Mouse (Mus musculus): ENCODE results near the gene Taf3. TPM values are rescaled to one million over a fixed set of nuclear protein-coding genes. Genes with fewer than 3 reads are reported as not detected.

Taf3 gene
- polyA plus RNA-seq (2012; rRNA removed), result 1.9 and 4.0 TPM in 2 replicates

DNA sequence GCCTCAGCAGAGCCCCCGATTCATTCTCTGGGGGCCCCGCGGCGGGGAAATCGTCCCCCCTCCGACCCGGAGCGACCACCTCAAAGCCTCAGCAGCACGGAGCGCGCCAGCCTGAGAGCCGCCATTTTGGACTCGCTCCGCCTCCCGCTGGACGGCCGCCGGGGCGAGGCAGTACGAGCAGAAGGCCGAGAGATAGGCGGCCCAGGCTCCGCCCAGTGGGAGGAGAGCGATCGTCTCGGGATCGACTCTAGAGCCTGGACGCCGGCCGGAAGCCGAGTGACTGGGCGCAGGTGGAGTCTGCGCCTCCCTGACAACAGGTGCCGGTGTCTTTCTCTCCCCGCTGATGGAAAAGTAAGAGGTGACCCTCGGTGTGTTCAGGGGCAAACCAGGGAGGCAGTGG is at the start of gene Taf3:
TSS of gene Taf3 (minus strand) at position 136 of the 400 bp plus-strand sequence.

DNA sequence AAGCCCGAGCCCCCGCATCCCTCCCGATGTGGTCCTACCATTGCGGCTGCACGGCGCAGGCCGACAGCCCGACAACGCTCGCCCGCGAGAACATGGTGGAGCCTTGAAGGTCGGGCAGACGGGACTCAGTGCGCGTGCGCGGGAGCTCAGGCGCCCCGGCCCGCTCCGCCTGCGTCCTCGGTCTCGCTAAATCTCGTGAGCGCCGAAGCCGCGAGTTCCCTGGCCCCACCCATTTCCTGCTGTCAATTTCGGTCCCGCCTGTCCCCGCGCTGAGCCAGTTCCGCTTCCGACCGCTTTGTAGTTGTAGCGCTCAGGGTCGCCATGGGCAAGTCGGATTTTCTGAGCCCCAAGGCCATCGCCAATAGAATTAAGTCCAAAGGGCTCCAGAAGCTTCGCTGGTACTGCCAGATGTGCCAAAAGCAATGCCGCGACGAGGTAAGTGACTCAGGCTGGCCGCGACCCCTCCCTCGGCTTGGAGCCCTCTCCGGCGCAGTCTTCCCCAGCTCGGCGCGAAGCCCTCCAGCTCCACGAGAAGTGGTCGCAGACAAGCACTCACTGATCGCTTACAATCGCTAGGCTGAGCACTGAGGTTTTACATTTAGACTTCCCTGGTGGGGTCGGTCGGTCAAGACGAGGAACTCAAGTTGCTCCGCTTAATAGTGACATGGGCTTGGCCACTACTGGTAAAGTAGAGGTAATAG is 32.1 kb upstream of the Taf3 start, which contains the start of the genes Atp5c1 and Kin:
TSS of gene Atp5c1 (minus strand) at position 201 of the 701 bp plus-strand sequence.
TSS of gene Kin (plus strand) at position 284 of the 701 bp plus-strand sequence.

DNA sequence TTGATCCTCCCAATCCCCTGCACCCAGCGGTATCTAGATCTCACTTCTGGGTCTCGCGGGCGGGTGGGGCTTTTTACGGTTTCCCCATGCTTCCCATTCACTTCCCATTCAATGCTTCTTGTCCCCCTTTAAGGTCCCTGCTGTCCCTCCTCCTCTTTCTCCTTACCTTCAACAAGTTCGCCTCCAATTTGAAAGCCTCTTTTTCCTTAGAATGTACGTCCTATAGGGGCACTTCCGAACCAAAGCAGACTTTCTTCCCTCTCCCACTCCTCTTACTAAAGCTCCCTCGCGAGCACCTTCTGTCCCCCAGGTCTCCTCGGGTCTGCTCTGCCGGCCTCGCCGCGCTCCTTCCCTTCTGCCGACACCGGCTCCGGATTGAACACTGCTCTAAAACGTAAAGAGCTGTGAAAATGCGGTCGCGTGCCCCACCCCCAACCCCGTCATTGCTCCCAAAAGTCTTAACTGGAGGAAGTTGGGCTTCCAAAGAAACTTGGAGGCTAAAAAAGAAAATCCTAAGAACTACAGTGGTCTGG is 158.7 kb downstream of the Taf3 start, which contains the start of gene Gata3:
TSS of gene Gata3 (minus strand) at position 384 of the 533 bp plus-strand sequence.

DNA sequence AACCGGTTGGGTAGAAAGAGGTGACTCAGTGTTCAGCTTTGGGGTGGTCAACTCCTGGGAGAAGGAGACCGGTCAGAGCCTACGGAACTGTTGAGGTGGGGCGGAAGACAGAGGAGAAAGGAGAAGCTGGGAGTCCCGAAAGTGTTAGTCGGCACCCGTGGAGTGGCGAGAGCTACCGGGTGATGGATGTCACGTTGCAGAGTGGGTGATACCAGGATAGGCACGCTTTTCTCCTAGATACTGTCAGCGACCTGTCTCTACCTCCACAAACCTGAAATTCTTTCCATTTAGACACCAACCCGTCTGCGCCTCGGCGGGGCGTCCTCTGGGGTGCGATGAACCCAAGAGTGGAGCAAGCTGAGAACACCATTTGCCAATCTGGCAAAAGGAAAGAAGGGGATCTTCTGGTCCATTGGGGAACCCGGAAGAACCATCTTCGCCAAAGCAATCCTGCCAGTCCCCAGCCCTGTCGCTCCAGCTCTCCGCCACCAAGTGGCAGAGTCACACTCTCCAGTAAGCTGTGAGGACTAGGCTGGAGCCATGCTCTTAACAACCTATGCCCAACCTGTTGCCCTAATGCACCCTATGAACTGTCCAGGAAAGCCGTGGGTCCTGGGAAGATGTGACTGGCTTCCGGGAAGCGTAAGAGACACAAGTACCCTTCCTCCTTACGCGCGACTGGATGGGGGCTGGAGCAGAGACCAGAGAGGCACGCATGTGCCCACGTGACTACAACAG is 159.3 kb downstream of the Taf3 start, which contains the start of gene 9230102O04Rik:
TSS of gene 9230102O04Rik (minus strand) at position 628 of the 738 bp plus-strand sequence.

DNA sequence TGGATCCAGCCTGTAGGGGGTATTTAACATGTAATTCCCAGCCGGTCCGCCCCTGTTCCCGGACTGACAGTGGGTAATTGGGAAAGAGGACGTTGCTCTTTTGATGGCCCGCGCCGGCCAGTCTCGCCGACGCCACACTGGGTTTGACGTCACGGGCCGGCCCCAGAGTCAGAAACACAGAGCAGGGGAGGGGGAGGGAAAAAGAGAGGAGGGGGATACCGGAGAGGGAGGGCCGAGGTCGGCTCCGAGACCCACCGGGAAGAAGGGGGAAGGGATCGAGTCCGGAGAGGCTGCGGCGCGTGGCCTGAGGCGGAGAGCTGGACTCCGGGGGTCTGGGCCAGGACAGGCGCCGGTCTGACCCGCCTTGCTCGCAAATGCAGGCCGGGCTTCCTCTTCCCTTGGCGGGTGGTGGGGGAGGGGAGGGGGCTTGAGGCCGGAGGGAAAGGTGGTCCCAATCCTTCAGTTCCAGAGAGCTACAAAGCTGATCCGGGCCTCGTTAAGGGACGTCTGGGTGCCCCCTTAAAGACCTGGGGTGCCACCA is 167.3 kb downstream of the Taf3 start, which contains the start of gene 4930412O13Rik:
TSS of gene 4930412O13Rik (plus strand) at position 202 of the 541 bp plus-strand sequence.

Other genes starting within 250 kb of the Taf3 start
- not detected in 2 replicates for gene 4930412O13Rik, start 167.3 kb downstream of the Taf3 start, polyA plus RNA-seq (2012; rRNA removed)
- not detected in 2 replicates for gene 9230102O04Rik, start 159.1 kb downstream of the Taf3 start, polyA plus RNA-seq (2012; rRNA removed)
- 1.4 and 2.6 TPM in 2 replicates for gene Gata3, start 158.6 kb downstream of the Taf3 start, polyA plus RNA-seq (2012; rRNA removed)
- 133 and 139 TPM in 2 replicates for gene Atp5c1, start 31.9 kb upstream of the Taf3 start, polyA plus RNA-seq (2012; rRNA removed)
- 0.17 and 0.53 TPM in 2 replicates for gene Kin, start 32.0 kb upstream of the Taf3 start, polyA plus RNA-seq (2012; rRNA removed)
- 1.1 and 1.5 TPM in 2 replicates for gene Itih2, start 82.8 kb upstream of the Taf3 start, polyA plus RNA-seq (2012; rRNA removed)
- gene Itih5, start 105.0 kb upstream of the Taf3 start, polyA plus RNA-seq (2012; rRNA removed), result 2.8 and 3.6 TPM in 2 replicates

Measured in stomach, adult 2 months (tissue).